In the genomic region with DNA sequence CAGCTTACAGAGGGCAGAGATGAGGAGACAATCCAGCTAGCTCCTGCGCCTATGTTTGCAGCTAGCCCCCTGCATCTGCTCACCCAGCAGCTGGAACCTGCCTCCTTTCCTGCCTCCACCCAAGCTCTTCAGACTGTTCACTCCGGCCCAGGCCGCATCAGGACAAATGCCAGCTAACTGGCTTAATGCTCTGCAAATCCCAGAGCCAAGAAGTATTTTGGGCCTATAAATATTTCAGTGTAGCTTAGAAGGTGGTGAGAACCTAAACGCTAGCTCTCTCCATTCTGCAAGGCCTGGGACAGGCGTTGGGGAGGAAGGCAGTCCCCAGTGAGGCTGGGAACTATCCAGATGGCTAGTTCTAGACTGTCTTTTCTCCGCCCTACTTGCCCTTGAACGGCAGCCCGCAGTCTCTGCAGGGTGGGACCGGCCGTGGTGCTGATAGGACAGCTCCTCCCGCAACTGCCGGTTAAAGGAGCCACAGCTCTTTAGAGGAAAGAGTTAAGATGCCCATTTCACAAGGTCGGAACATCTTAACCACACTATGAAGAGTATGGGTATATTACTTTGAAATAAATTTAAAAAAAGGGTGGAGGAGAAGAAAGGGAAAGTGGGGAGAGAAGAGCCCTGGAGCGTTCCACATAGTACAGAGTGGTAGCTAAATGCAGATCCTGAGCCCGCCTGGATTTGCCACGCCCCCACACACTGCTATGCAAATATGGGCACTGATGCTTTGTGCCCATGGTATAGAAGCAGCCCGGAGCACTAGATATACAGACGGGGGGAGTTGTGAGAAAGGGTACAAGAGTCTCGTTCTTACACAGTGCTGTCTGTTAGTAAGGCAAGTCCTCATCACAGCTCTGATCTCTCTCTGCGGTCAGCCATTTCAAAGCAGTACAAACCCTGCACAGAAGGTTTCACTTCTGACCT, we compare ENCODE assay signal across 8 mouse cellular contexts. TPM values are rescaled to one million over a fixed set of nuclear protein-coding genes. Genes with fewer than 3 reads are reported as not detected.
DNase-seq lines count a peak whose midpoint lies in the region; ATAC-seq lines count a peak whose summit lies in the region.

No protein-coding gene starts in this region.

- no peak overlapping the region for H3K4me3 ChIP-seq in hindbrain, embryonic 15.5 days
- H3K4me3 ChIP-seq in limb, embryonic 10.5 days, result no peak overlapping the region
- no peak overlapping the region for H3K4me3 ChIP-seq in midbrain, embryonic 14.5 days (replicated peaks; ENCODE audit: low read depth, low read length)

- ATAC-seq in frontal cortex, adult (ENCODE audit: low TSS enrichment), result peak; percentile 83
- peak; percentile 68; the same call in 1 of the 2 replicates for ATAC-seq in hindbrain, embryonic 15.5 days (ENCODE audit: low FRiP score, low read depth)
- ATAC-seq in midbrain, embryonic 14.5 days (ENCODE audit: low FRiP score, low TSS enrichment), result peak; percentile 68; the same call in 1 of the 2 replicates

- no peaks in the 10 kb centered on the region for H3K27me3 ChIP-seq in hindbrain, embryonic 15.5 days
- no peaks in the 10 kb centered on the region for H3K27me3 ChIP-seq in limb, embryonic 10.5 days (ENCODE audit: low read depth, poor library complexity, severe bottlenecking)
- H3K27me3 ChIP-seq in midbrain, embryonic 14.5 days (ENCODE audit: control insufficient read depth, insufficient read depth, low read length), result no peaks in the 10 kb centered on the region

- peaks cover 26% of the 10 kb centered on the region for H3K4me1 ChIP-seq in hindbrain, embryonic 15.5 days (replicated peaks)
- H3K4me1 ChIP-seq in limb, embryonic 10.5 days, result peaks cover 32% of the 10 kb centered on the region
- H3K4me1 ChIP-seq in midbrain, embryonic 14.5 days (ENCODE audit: control insufficient read depth, insufficient read depth, low read length), result peaks cover 10% of the 10 kb centered on the region

- H3K4me2 ChIP-seq in hindbrain, embryonic 15.5 days, result peak overlapping the region; percentile 23; the same call in 1 of the 2 replicates
- H3K4me2 ChIP-seq in midbrain, embryonic 14.5 days (ENCODE audit: low read length), result peak overlapping the region; percentile 28

- no peaks in the 10 kb centered on the region for H3K9me3 ChIP-seq in hindbrain, embryonic 15.5 days
- no peaks in the 10 kb centered on the region for H3K9me3 ChIP-seq in limb, embryonic 10.5 days (replicated peaks)
- H3K9me3 ChIP-seq in midbrain, embryonic 14.5 days (ENCODE audit: control insufficient read depth, low read length), result no peaks in the 10 kb centered on the region

- H3K27ac ChIP-seq in hindbrain, embryonic 15.5 days (replicated peaks), result peak overlapping the region; percentile 9; the same call in 1 of the 2 replicates
- no peak overlapping the region for H3K27ac ChIP-seq in limb, embryonic 10.5 days
- 0 out of 2 replicates have a peak overlapping the region, but pooled peaks have one; percentile 26 for H3K27ac ChIP-seq in midbrain, embryonic 14.5 days (replicated peaks; ENCODE audit: low read depth, low read length)

- H3K9ac ChIP-seq in hindbrain, embryonic 15.5 days, result 0 out of 2 replicates have a peak overlapping the region, but pooled peaks have one; percentile 6
- H3K9ac ChIP-seq in midbrain, embryonic 14.5 days (replicated peaks; ENCODE audit: low read length), result no peak overlapping the region

- 15% methylated on average over 20 of the region's 20 CpGs for WGBS in hindbrain, embryonic 15.5 days
- WGBS in limb, embryonic 10.5 days, result 19% methylated on average over 20 of the region's 20 CpGs
- 13% methylated on average over 20 of the region's 20 CpGs for WGBS in midbrain, embryonic 14.5 days

- H3K36me3 ChIP-seq in hindbrain, embryonic 15.5 days, result no peaks in the 10 kb centered on the region
- no peaks in the 10 kb centered on the region for H3K36me3 ChIP-seq in limb, embryonic 10.5 days
- H3K36me3 ChIP-seq in midbrain, embryonic 14.5 days (ENCODE audit: control insufficient read depth, insufficient read depth, low read length), result no peaks in the 10 kb centered on the region

- no peak for DNase-seq in frontal cortex, postnatal 25 days (ENCODE audit: low spot score in 2 of 2)
- DNase-seq in cerebellum, postnatal 25 days, result peak; percentile 73 to 82
- DNase-seq in gastrocnemius, postnatal 10 days, result peak; percentile 76
- peak; percentile 88 for DNase-seq in limb, embryonic 10.5 days (ENCODE audit: low spot score)
- peak; percentile 72 for DNase-seq in midbrain, embryonic 14.5 days
- peak; percentile 48 to 78 for DNase-seq in spleen, postnatal 4 days (ENCODE audit: low spot score in 2 of 2)

RNA-seq across cellular contexts. Expression of a gene that starts 8.9 kb away (rescaled TPM):
- 10 to 100 TPM; 17.2 to 29.5 TPM for total RNA-seq in gastrocnemius, postnatal 10 days (2021)
- 47.8 and 51.3 TPM in 2 replicates for polyA plus RNA-seq in hindbrain, embryonic 15.5 days (2015; fragmentation: Nextera tagmentation; extraction: Ambion mirVana)
- 16.1 and 18.3 TPM in 2 replicates for polyA plus RNA-seq in limb, embryonic 10.5 days (2016; fragmentation: Nextera tagmentation; extraction: Ambion mirVana)
- 48.2 and 56.3 TPM in 2 replicates for polyA plus RNA-seq in midbrain, embryonic 14.5 days (2014; fragmentation: Nextera tagmentation; extraction: Ambion mirVana)

Comparison
In these comparisons a context has a peak if more than half of its experiments do, and no peak if none do; other contexts are left out.
1. DNase-seq: peak in cerebellum, postnatal 25 days (2 of 2), gastrocnemius, postnatal 10 days (single experiment), limb, embryonic 10.5 days (single experiment), midbrain, embryonic 14.5 days (single experiment) and spleen, postnatal 4 days (2 of 2); none in frontal cortex, postnatal 25 days (0 of 2).
2. Peak in every context shown above with its lines, with median percentiles within 50 percentile points of each other: ATAC-seq.